Mouse (Mus musculus): ENCODE measurements at regions not wholly inside any gene's neighbourhood (a gene's known extent, or its start where the extent isn't known, plus 50 kb on each side); places are given as distances from the start of the nearest gene placed in this dataset.

- Histone ChIP-seq H3K27ac (replicated peaks) (no peak overlapping the region), H3K4me3 (no peak overlapping the region), H3K36me3 (no peaks in the 10 kb centered on the region), H3K9me3 (no peaks in the 10 kb centered on the region), H3K4me2 (no peak overlapping the region), H3K4me1 (replicated peaks) (peaks cover 20% of the 10 kb centered on the region), H3K9ac (no peak overlapping the region), H3K27me3 (no peaks in the 10 kb centered on the region)
- ATAC-seq (ENCODE audit: low read depth): no peak
- 41% methylated on average over 10 of the region's 10 CpGs for WGBS
Observed at GRCm38 (mm10) chr7:136130666-136131239, 414.6 kb upstream of the Mki67 start.

- 79% methylated on average over 2 of the region's 2 CpGs for WGBS
- Histone ChIP-seq H3K27ac (replicated peaks) (no peak overlapping the region), H3K9me3 (no peaks in the 10 kb centered on the region), H3K27me3 (no peaks in the 10 kb centered on the region), H3K9ac (no peak overlapping the region), H3K4me2 (no peak overlapping the region), H3K4me3 (no peak overlapping the region), H3K4me1 (replicated peaks) (peaks cover 22% of the 10 kb centered on the region), H3K36me3 (no peaks in the 10 kb centered on the region)
- no peak for ATAC-seq (ENCODE audit: low read depth)
Observed at GRCm38 (mm10) chr7:136132976-136133375, 416.8 kb upstream of the Mki67 start.

GRCm38 (mm10) chr7:136136666-136137065 is 420.5 kb upstream of the Mki67 start:
- H3K36me3 ChIP-seq: no peaks in the 10 kb centered on the region
- no peak overlapping the region for H3K27ac ChIP-seq (replicated peaks)
- no peak overlapping the region for H3K4me3 ChIP-seq
- ATAC-seq (ENCODE audit: low read depth): no peak
- peaks cover 13% of the 10 kb centered on the region; the same call in 1 of the 2 replicates for H3K4me1 ChIP-seq (replicated peaks)
- 81% methylated on average over 1 of the region's 1 CpGs for WGBS
- no peak overlapping the region for H3K9ac ChIP-seq
- no peaks in the 10 kb centered on the region for H3K9me3 ChIP-seq
- H3K4me2 ChIP-seq: no peak overlapping the region
- H3K27me3 ChIP-seq: no peaks in the 10 kb centered on the region

- H3K36me3 ChIP-seq: no peaks in the 10 kb centered on the region
- 86% methylated on average over 2 of the region's 2 CpGs for WGBS
- H3K27me3 ChIP-seq: no peaks in the 10 kb centered on the region
- no peak for ATAC-seq (ENCODE audit: low read depth)
- no peak overlapping the region for H3K27ac ChIP-seq (replicated peaks)
- H3K4me3 ChIP-seq: no peak overlapping the region
- no peak overlapping the region for H3K4me2 ChIP-seq
- no peak overlapping the region for H3K9ac ChIP-seq
- H3K9me3 ChIP-seq: no peaks in the 10 kb centered on the region
- peaks cover 13% of the 10 kb centered on the region; the same call in 1 of the 2 replicates for H3K4me1 ChIP-seq (replicated peaks)
Observed at GRCm38 (mm10) chr7:136137341-136137740, 421.2 kb upstream of the Mki67 start.

- Histone ChIP-seq H3K4me3 (no peak overlapping the region), H3K9ac (no peak overlapping the region), H3K27ac (replicated peaks) (no peak overlapping the region), H3K4me2 (no peak overlapping the region), H3K9me3 (no peaks in the 10 kb centered on the region), H3K4me1 (replicated peaks) (peaks cover 13% of the 10 kb centered on the region; the same call in 1 of the 2 replicates), H3K36me3 (no peaks in the 10 kb centered on the region), H3K27me3 (no peaks in the 10 kb centered on the region)
- WGBS: 76% methylated on average over 15 of the region's 15 CpGs
- ATAC-seq (ENCODE audit: low read depth): no peak
Observed at GRCm38 (mm10) chr7:136137831-136138602, 421.9 kb upstream of the Mki67 start.

GRCm38 (mm10) chr7:136142832-136143231 is 426.7 kb upstream of the Mki67 start:
- no peaks in the 10 kb centered on the region for H3K27me3 ChIP-seq
- no peak overlapping the region for H3K4me3 ChIP-seq
- H3K4me1 ChIP-seq (replicated peaks): no peaks in the 10 kb centered on the region
- ATAC-seq (ENCODE audit: low read depth): no peak
- H3K9me3 ChIP-seq: no peaks in the 10 kb centered on the region
- no peak overlapping the region for H3K9ac ChIP-seq
- H3K36me3 ChIP-seq: no peaks in the 10 kb centered on the region
- no peak overlapping the region for H3K27ac ChIP-seq (replicated peaks)
- no peak overlapping the region for H3K4me2 ChIP-seq

- H3K27ac ChIP-seq (replicated peaks): no peak overlapping the region
- H3K36me3 ChIP-seq: no peaks in the 10 kb centered on the region
- no peak overlapping the region for H3K9ac ChIP-seq
- no peak overlapping the region for H3K4me3 ChIP-seq
- no peaks in the 10 kb centered on the region for H3K27me3 ChIP-seq
- no peak for ATAC-seq (ENCODE audit: low read depth)
- no peak overlapping the region for H3K4me2 ChIP-seq
- H3K4me1 ChIP-seq (replicated peaks): peaks cover 16% of the 10 kb centered on the region
- no peaks in the 10 kb centered on the region for H3K9me3 ChIP-seq
- WGBS: 69% methylated on average over 5 of the region's 5 CpGs
Observed at GRCm38 (mm10) chr7:136150196-136150595, 434.0 kb upstream of the Mki67 start.

- WGBS: 35% methylated on average over 4 of the region's 4 CpGs
Observed at GRCm38 (mm10) chr7:136151301-136151930, 435.3 kb upstream of the Mki67 start.

GRCm38 (mm10) chr7:136152470-136152869 is 436.3 kb upstream of the Mki67 start:
- Histone ChIP-seq H3K27me3 (no peaks in the 10 kb centered on the region), H3K9ac (no peak overlapping the region), H3K9me3 (no peaks in the 10 kb centered on the region), H3K27ac (replicated peaks) (no peak overlapping the region), H3K36me3 (no peaks in the 10 kb centered on the region), H3K4me1 (replicated peaks) (peaks cover 16% of the 10 kb centered on the region), H3K4me2 (no peak overlapping the region), H3K4me3 (no peak overlapping the region)
- whole genome bisulfite sequencing: 28% methylated on average over 5 of the region's 5 CpGs
- no peak for ATAC-seq (ENCODE audit: low read depth)

More at GRCm38 (mm10) chr7:136151301-136151930, 435.3 kb upstream of the Mki67 start:
- Histone ChIP-seq H3K4me3 (no peak overlapping the region), H3K27ac (replicated peaks) (no peak overlapping the region), H3K4me1 (replicated peaks) (peaks cover 16% of the 10 kb centered on the region), H3K9me3 (no peaks in the 10 kb centered on the region), H3K36me3 (no peaks in the 10 kb centered on the region), H3K27me3 (no peaks in the 10 kb centered on the region), H3K9ac (no peak overlapping the region), H3K4me2 (no peak overlapping the region)
- no peak for ATAC-seq (ENCODE audit: low read depth)

GRCm38 (mm10) chr7:136153621-136154020 is 437.5 kb upstream of the Mki67 start:
- Histone ChIP-seq H3K27me3 (no peaks in the 10 kb centered on the region), H3K36me3 (no peaks in the 10 kb centered on the region), H3K9ac (no peak overlapping the region), H3K9me3 (no peaks in the 10 kb centered on the region), H3K4me1 (replicated peaks) (peaks cover 16% of the 10 kb centered on the region), H3K4me3 (no peak overlapping the region), H3K27ac (replicated peaks) (no peak overlapping the region), H3K4me2 (no peak overlapping the region)
- no peak for ATAC-seq (ENCODE audit: low read depth)
- 81% methylated on average over 3 of the region's 3 CpGs for WGBS

GRCm38 (mm10) chr7:136159136-136159535 is 443.0 kb upstream of the Mki67 start:
- Histone ChIP-seq H3K4me3 (no peak overlapping the region), H3K27ac (replicated peaks) (no peak overlapping the region), H3K4me2 (no peak overlapping the region), H3K4me1 (replicated peaks) (no peaks in the 10 kb centered on the region), H3K27me3 (no peaks in the 10 kb centered on the region), H3K36me3 (no peaks in the 10 kb centered on the region), H3K9ac (no peak overlapping the region), H3K9me3 (no peaks in the 10 kb centered on the region)
- WGBS: 26% methylated on average over 4 of the region's 4 CpGs
- ATAC-seq (ENCODE audit: low read depth): no peak

- Histone ChIP-seq H3K36me3 (no peaks in the 10 kb centered on the region), H3K27ac (replicated peaks) (no peak overlapping the region), H3K4me3 (no peak overlapping the region), H3K4me2 (no peak overlapping the region), H3K27me3 (no peaks in the 10 kb centered on the region), H3K9me3 (no peaks in the 10 kb centered on the region), H3K4me1 (replicated peaks) (no peaks in the 10 kb centered on the region), H3K9ac (no peak overlapping the region)
- no peak for ATAC-seq (ENCODE audit: low read depth)
- WGBS: 86% methylated on average over 2 of the region's 2 CpGs
Observed at GRCm38 (mm10) chr7:136161526-136161925, 445.4 kb upstream of the Mki67 start.
